Mouse (Mus musculus) forebrain, postnatal 0 days (tissue): ENCODE measurements around the gene Psmd13. TPM values are rescaled to one million over a fixed set of nuclear protein-coding genes. Genes with fewer than 3 reads are reported as not detected.

Experiments
- ATAC-seq: fragments of 200-750 bp; cut with Nextera tagmentation; 2 replicates; pipeline ENCODE4 v1.8.0; 2017; ENCODE audit warnings: mild to moderate bottlenecking, moderate library complexity
- DNase-seq: peaks from one replicate; pipeline ENCODE4 v3.0.0-alpha.2; 2015
- H3K27ac ChIP-seq: fragments of 300-500 bp; sonication (generic); 2 replicates; pipeline ENCODE4 v1.5.1; 2014; ENCODE audit warnings: low read depth, mild to moderate bottlenecking, antibody characterized with exemption, low read length, moderate library complexity, mixed read lengths
- H3K27me3 ChIP-seq: fragments of 300-500 bp; sonication (generic); 2 replicates; pipeline ENCODE4 v1.6.1; 2014; ENCODE audit warnings: mild to moderate bottlenecking, low read length, mixed read lengths; ENCODE audit not compliant: insufficient read depth
- H3K36me3 ChIP-seq: fragments of 300-500 bp; sonication (generic); 2 replicates; pipeline ENCODE4 v1.6.1; 2014; ENCODE audit warnings: mild to moderate bottlenecking, moderate library complexity; ENCODE audit not compliant: insufficient read depth
- H3K4me1 ChIP-seq: fragments of 300-500 bp; sonication (generic); 2 replicates; pipeline ENCODE4 v1.6.1; 2014; ENCODE audit warnings: antibody characterized with exemption; ENCODE audit not compliant: insufficient read depth
- H3K4me2 ChIP-seq: fragments of 300-500 bp; sonication (generic); 2 replicates; pipeline ENCODE4 v1.6.1; 2014; ENCODE audit warnings: low read depth, mild to moderate bottlenecking, moderate library complexity
- H3K4me3 ChIP-seq: fragments of 300-500 bp; sonication (generic); 2 replicates; pipeline ENCODE4 v1.5.1; 2014; ENCODE audit warnings: low read depth, low read length, mixed read lengths
- H3K9ac ChIP-seq: fragments of 300-500 bp; sonication (generic); 2 replicates; pipeline ENCODE4 v1.6.1; 2014; ENCODE audit warnings: mild to moderate bottlenecking
- H3K9me3 ChIP-seq: fragments of 300-500 bp; sonication (generic); 2 replicates; pipeline ENCODE4 v1.6.1; 2016; ENCODE audit warnings: low read length
- CTCF ChIP-seq: sonication (generic); IDR thresholded peaks from 2 replicates; pipeline ENCODE4 v1.5.1; 2016; ENCODE audit warnings: antibody characterized with exemption, control low read depth, low read depth
- WGBS: fragments of 180-500 bp; shearing (Covaris S2); extraction: QIAGEN DNeasy Blood & Tissue Kit; methylation state at CpG from one replicate; pipeline ENCODE4 v1.1.7; 2014; 5-methylcytosine and 5-hydroxymethylcytosine counted together
- polyA plus RNA-seq: library from polyadenylated mRNA; unstranded; fragments of >200 nt; fragmentation: Nextera tagmentation; extraction: Ambion mirVana; gene quantifications from 2 replicates; pipeline ENCODE4 v1.2.1, GENCODE M21; 2015
- total RNA-seq: library from RNA; depleted of rRNA; stranded (reverse); fragments of >200 nt; gene quantifications from 2 replicates; pipeline ENCODE4 v1.2.3, GENCODE M21; 2014; rRNA removed

Gene Psmd13
- total and polyA plus RNA-seq, 2 experiments from 2014 or later = 164 to 274 TPM

GRCm38 (mm10) chr7:140943356-140943755, 61.6 kb downstream of the Psmd13 start:
- Histone ChIP-seq H3K4me2 (no peak overlapping the region), H3K27me3 (no peaks in the 10 kb centered on the region), H3K36me3 (no peaks in the 10 kb centered on the region), H3K4me3 (no peak overlapping the region), H3K27ac (no peak overlapping the region), H3K9me3 (no peaks in the 10 kb centered on the region), H3K9ac (no peak overlapping the region), H3K4me1 (no peaks in the 10 kb centered on the region; the same call in 1 of the 2 replicates)
- no peak for ATAC-seq
- no peak for DNase-seq
- TF ChIP-seq CTCF = no peak
- 94% methylated on average over 4 of the region's 4 CpGs for WGBS

DNA sequence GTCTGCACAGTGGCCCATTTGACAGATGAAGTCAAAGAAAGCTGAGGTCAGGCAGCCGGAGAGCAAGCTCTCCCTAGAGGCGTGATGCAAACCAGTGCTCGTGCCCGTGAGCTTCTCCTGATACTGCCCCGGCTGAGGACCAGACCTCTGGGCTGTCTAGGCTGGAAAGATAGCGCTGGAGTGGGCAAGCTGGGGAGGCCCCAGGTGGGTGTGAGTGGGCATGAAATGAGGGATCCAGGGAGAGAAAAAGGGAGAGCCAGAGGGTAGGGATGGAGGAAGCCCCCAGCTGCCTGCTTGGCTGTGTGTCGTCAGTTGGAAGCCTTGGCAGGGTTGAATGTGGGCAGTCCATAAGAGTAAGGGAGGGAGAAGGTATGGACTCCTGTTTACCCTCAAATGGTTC, 62.5 kb downstream of the Psmd13 start:
- no peak overlapping the region for H3K4me2 ChIP-seq
- no peak overlapping the region for H3K27ac ChIP-seq
- no peak for DNase-seq
- H3K9ac ChIP-seq = no peak overlapping the region
- no peak overlapping the region for H3K4me3 ChIP-seq
- no peaks in the 10 kb centered on the region for H3K36me3 ChIP-seq
- no peak for TF ChIP-seq CTCF
- 94% methylated on average over 7 of the region's 7 CpGs for WGBS
- no peaks in the 10 kb centered on the region; the same call in 1 of the 2 replicates for H3K4me1 ChIP-seq
- no peak for ATAC-seq
- no peaks in the 10 kb centered on the region for H3K9me3 ChIP-seq
- H3K27me3 ChIP-seq = no peaks in the 10 kb centered on the region

DNA sequence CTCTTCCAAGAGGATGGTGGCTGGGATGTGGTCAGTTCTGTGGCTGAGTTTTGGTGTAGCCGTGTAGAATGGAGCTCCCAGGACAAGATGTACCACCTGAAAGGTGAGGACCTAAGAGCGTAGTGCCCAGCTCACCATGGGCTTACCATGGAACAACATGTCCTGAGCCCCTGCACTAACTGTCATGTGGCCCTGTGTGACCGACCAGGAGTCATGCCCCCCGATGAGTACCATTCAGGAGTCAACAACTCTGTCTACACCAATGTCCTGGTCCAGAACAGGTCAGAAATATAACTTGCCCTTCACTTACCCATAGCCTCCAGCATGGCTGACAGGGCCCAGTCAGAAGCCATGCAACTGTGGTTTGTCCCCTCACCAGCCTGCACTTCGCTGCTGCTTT, 63.5 kb downstream of the Psmd13 start:
- H3K27ac ChIP-seq = no peak overlapping the region
- no peaks in the 10 kb centered on the region for H3K9me3 ChIP-seq
- no peak for TF ChIP-seq CTCF
- DNase-seq = no peak
- ATAC-seq = no peak
- H3K4me1 ChIP-seq = no peaks in the 10 kb centered on the region; the same call in 1 of the 2 replicates
- H3K27me3 ChIP-seq = no peaks in the 10 kb centered on the region
- H3K4me3 ChIP-seq = no peak overlapping the region
- H3K36me3 ChIP-seq = no peaks in the 10 kb centered on the region
- 91% methylated on average over 5 of the region's 5 CpGs for WGBS
- H3K9ac ChIP-seq = no peak overlapping the region
- no peak overlapping the region for H3K4me2 ChIP-seq

DNA sequence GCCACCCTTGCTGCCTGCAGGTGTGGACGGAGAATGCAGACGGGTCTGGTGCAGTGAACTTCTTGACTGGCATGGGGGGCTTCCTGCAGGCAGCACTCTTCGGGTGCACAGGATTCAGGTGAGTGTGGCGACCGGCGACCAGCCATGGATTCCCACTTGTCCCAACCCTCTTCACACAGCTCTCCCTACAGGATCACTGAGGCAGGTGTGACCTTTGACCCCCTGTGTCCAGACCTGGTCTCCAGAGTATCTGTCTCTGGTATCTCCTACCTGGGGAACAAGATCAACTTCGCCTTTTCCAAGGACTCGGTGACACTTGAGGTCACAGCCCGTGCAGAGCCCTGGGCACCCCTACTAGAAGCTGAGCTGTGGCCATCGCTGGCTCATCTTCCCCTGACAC, 64.5 kb downstream of the Psmd13 start:
- no peak for ATAC-seq
- H3K27me3 ChIP-seq = no peaks in the 10 kb centered on the region
- no peak overlapping the region for H3K9ac ChIP-seq

DNA sequence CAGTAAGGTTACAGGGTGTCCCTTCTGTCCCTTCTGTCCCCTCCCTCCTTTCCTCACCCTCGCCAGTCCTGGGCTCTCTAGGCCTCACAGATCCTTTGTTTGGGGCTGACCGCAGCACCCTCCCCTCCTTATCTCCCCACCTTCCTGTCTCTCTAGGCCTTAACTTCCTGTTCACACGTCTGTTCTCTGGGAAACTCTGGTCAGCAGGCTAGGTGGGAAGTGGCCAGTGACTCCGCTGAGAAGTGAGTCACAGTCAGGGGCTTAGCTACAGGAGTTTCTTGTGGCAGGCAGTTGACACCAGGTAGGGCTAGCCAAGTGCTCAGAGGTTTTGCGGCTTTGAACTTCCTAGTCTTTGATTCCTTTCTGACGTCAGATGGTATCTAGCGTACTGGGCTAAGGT, 65.2 kb downstream of the Psmd13 start:
- no peaks in the 10 kb centered on the region for H3K27me3 ChIP-seq
- no peak overlapping the region for H3K4me2 ChIP-seq
- 74% methylated on average over 7 of the region's 7 CpGs for WGBS
- no peak for TF ChIP-seq CTCF
- H3K9ac ChIP-seq = no peak overlapping the region
- no peak overlapping the region for H3K4me3 ChIP-seq
- H3K36me3 ChIP-seq = no peaks in the 10 kb centered on the region
- no peaks in the 10 kb centered on the region for H3K9me3 ChIP-seq
- H3K4me1 ChIP-seq = no peaks in the 10 kb centered on the region
- no peak overlapping the region for H3K27ac ChIP-seq
- ATAC-seq (no peak), DNase-seq (no peak)

More for the DNA sequence above, 64.5 kb downstream of the Psmd13 start:
- 96% methylated on average over 10 of the region's 10 CpGs for WGBS
- H3K4me2 ChIP-seq = no peak overlapping the region
- H3K4me1 ChIP-seq = no peaks in the 10 kb centered on the region
- no peak for TF ChIP-seq CTCF
- H3K4me3 ChIP-seq = no peak overlapping the region
- no peaks in the 10 kb centered on the region for H3K9me3 ChIP-seq
- no peak overlapping the region for H3K27ac ChIP-seq
- H3K36me3 ChIP-seq = no peaks in the 10 kb centered on the region
- no peak for DNase-seq

DNA sequence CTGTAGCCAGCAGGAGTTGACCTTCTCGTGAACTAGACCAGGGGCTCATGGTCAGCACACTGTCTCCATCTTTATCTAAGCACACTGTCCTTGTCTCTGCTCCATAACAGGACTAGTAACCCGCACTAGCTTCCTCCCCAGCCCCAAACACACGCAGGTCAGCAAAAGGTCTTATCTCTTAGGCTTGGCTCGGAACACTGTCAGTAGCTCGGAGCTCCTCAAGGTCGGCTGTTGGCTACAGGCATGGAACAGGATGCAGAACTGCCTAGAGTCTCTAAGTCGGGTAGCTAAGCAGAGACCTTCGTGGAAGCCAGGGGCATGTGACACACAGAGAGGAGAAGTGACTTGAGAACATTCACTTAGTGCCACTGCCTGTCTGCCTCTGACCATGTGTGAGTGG, 66.4 kb downstream of the Psmd13 start:
- DNase-seq (no peak), ATAC-seq (no peak)
- Histone ChIP-seq H3K27me3 (no peaks in the 10 kb centered on the region), H3K4me2 (no peak overlapping the region), H3K27ac (no peak overlapping the region), H3K36me3 (no peaks in the 10 kb centered on the region), H3K4me1 (no peaks in the 10 kb centered on the region), H3K9ac (no peak overlapping the region), H3K9me3 (no peaks in the 10 kb centered on the region), H3K4me3 (no peak overlapping the region)
- WGBS = 90% methylated on average over 8 of the region's 8 CpGs
- no peak for TF ChIP-seq CTCF

Other genes starting within 250 kb of the Psmd13 start
- gene Olfr53, start 235.5 kb upstream of the Psmd13 start, total RNA-seq = not detected in 2 replicates
- not detected in 2 replicates for gene Olfr53, start 235.5 kb upstream of the Psmd13 start, polyA plus RNA-seq
- under 0.01 TPM in 2 replicates for gene Olfr539, start 222.0 kb upstream of the Psmd13 start, total RNA-seq
- gene Olfr539, start 222.0 kb upstream of the Psmd13 start, polyA plus RNA-seq = 0.05 TPM in 1 of 2 replicates, not detected in the other
- gene Olfr45, start 200.0 kb upstream of the Psmd13 start, total RNA-seq = not detected in 2 replicates
- gene Olfr45, start 200.0 kb upstream of the Psmd13 start, polyA plus RNA-seq = not detected in 2 replicates
- gene Olfr541, start 184.7 kb upstream of the Psmd13 start, total RNA-seq = not detected in 2 replicates
- not detected in 2 replicates for gene Olfr541, start 184.7 kb upstream of the Psmd13 start, polyA plus RNA-seq
- not detected in 2 replicates for gene Cyp2e1, start 118.2 kb upstream of the Psmd13 start, total RNA-seq
- not detected in 2 replicates for gene Cyp2e1, start 118.2 kb upstream of the Psmd13 start, polyA plus RNA-seq
- not detected in 2 replicates for gene Syce1, start 94.1 kb upstream of the Psmd13 start, total RNA-seq
- 0.30 TPM in 1 of 2 replicates, not detected in the other for gene Syce1, start 94.1 kb upstream of the Psmd13 start, polyA plus RNA-seq
- 19.8 and 32.1 TPM in 2 replicates for gene Zfp941, start 59.8 kb upstream of the Psmd13 start, total RNA-seq
- gene Zfp941, start 59.8 kb upstream of the Psmd13 start, polyA plus RNA-seq = 8.3 and 15.6 TPM in 2 replicates
- gene Urah, start 47.0 kb upstream of the Psmd13 start, total RNA-seq = not detected in 2 replicates
- 0.48 and 0.64 TPM in 2 replicates for gene Urah, start 47.0 kb upstream of the Psmd13 start, polyA plus RNA-seq
- gene Scgb1c1, start 36.4 kb upstream of the Psmd13 start, total RNA-seq = not detected in 2 replicates
- gene Scgb1c1, start 36.4 kb upstream of the Psmd13 start, polyA plus RNA-seq = 0.48 TPM in 1 of 2 replicates, not detected in the other
- not detected in 2 replicates for gene Odf3, start 34.2 kb upstream of the Psmd13 start, total RNA-seq
- gene Odf3, start 34.2 kb upstream of the Psmd13 start, polyA plus RNA-seq = 0.10 and 0.13 TPM in 2 replicates
- gene Gm45785, start 25.6 kb upstream of the Psmd13 start, total RNA-seq = 2.0 and 4.2 TPM in 2 replicates
- gene Gm45785, start 25.6 kb upstream of the Psmd13 start, polyA plus RNA-seq = not detected in 2 replicates
- gene Ric8a, start 25.0 kb upstream of the Psmd13 start, total RNA-seq = 98.8 and 123 TPM in 2 replicates
- gene Ric8a, start 25.0 kb upstream of the Psmd13 start, polyA plus RNA-seq = 79.5 and 91.8 TPM in 2 replicates
- gene Bet1l, start 24.4 kb upstream of the Psmd13 start, total RNA-seq = 30.8 and 34.5 TPM in 2 replicates
- gene Bet1l, start 24.4 kb upstream of the Psmd13 start, polyA plus RNA-seq = 48.8 and 58.0 TPM in 2 replicates
- 41.9 and 46.3 TPM in 2 replicates for gene Sirt3, start 341 bp downstream of the Psmd13 start, total RNA-seq
- gene Sirt3, start 341 bp downstream of the Psmd13 start, polyA plus RNA-seq = 44.2 and 48.3 TPM in 2 replicates
- gene Cox8b, start 18.5 kb downstream of the Psmd13 start, total RNA-seq = not detected in 2 replicates
- gene Cox8b, start 18.5 kb downstream of the Psmd13 start, polyA plus RNA-seq = not detected in 2 replicates
- gene Nlrp6, start 38.9 kb downstream of the Psmd13 start, total RNA-seq = 0.85 and 1.00 TPM in 2 replicates
- 0.98 and 1.3 TPM in 2 replicates for gene Nlrp6, start 38.9 kb downstream of the Psmd13 start, polyA plus RNA-seq
- gene Pgghg, start 59.4 kb downstream of the Psmd13 start, total RNA-seq = 7.2 and 8.5 TPM in 2 replicates
- 4.7 and 5.3 TPM in 2 replicates for gene Pgghg, start 59.4 kb downstream of the Psmd13 start, polyA plus RNA-seq
- gene Ifitm5, start 68.3 kb downstream of the Psmd13 start, total RNA-seq = 0.86 TPM in 1 of 2 replicates, not detected in the other
- gene Ifitm5, start 68.3 kb downstream of the Psmd13 start, polyA plus RNA-seq = 0.28 and 0.45 TPM in 2 replicates
- not detected in 2 replicates for gene Gm45717, start 74.0 kb downstream of the Psmd13 start, total RNA-seq
- gene Gm45717, start 74.0 kb downstream of the Psmd13 start, polyA plus RNA-seq = not detected in 2 replicates
- gene Ifitm2, start 74.0 kb downstream of the Psmd13 start, total RNA-seq = 45.2 and 55.6 TPM in 2 replicates
- 240 and 270 TPM in 2 replicates for gene Ifitm2, start 74.0 kb downstream of the Psmd13 start, polyA plus RNA-seq
- gene Ifitm1, start 85.3 kb downstream of the Psmd13 start, total RNA-seq = 10.5 and 12.7 TPM in 2 replicates
- 14.5 and 19.4 TPM in 2 replicates for gene Ifitm1, start 85.3 kb downstream of the Psmd13 start, polyA plus RNA-seq
- 12.2 and 35.9 TPM in 2 replicates for gene Ifitm3, start 128.8 kb downstream of the Psmd13 start, total RNA-seq
- gene Ifitm3, start 128.8 kb downstream of the Psmd13 start, polyA plus RNA-seq = 78.8 and 81.3 TPM in 2 replicates
- gene Ifitm6, start 136.0 kb downstream of the Psmd13 start, total RNA-seq = 2.0 TPM in 1 of 2 replicates, not detected in the other
- 0.34 and 0.38 TPM in 2 replicates for gene Ifitm6, start 136.0 kb downstream of the Psmd13 start, polyA plus RNA-seq
- gene Gm17387, start 147.2 kb downstream of the Psmd13 start, total RNA-seq = not detected in 2 replicates
- not detected in 2 replicates for gene Gm17387, start 147.2 kb downstream of the Psmd13 start, polyA plus RNA-seq
- gene B4galnt4, start 179.1 kb downstream of the Psmd13 start, total RNA-seq = 126 and 163 TPM in 2 replicates
- gene B4galnt4, start 179.1 kb downstream of the Psmd13 start, polyA plus RNA-seq = 42.3 and 47.4 TPM in 2 replicates
- not detected in 2 replicates for gene Pkp3, start 196.2 kb downstream of the Psmd13 start, total RNA-seq
- 0.08 TPM in 1 of 2 replicates, not detected in the other for gene Pkp3, start 196.2 kb downstream of the Psmd13 start, polyA plus RNA-seq
- 2.9 TPM in 2 replicates for gene Sigirr, start 218.6 kb downstream of the Psmd13 start, total RNA-seq
- 2.4 and 2.7 TPM in 2 replicates for gene Sigirr, start 218.6 kb downstream of the Psmd13 start, polyA plus RNA-seq
- gene Ano9, start 235.8 kb downstream of the Psmd13 start, total RNA-seq = 0.08 and 0.43 TPM in 2 replicates
- 0.05 and 0.20 TPM in 2 replicates for gene Ano9, start 235.8 kb downstream of the Psmd13 start, polyA plus RNA-seq
- gene Ptdss2, start 240.4 kb downstream of the Psmd13 start, total RNA-seq = 24.5 and 24.9 TPM in 2 replicates
- 70.5 and 78.3 TPM in 2 replicates for gene Ptdss2, start 240.4 kb downstream of the Psmd13 start, polyA plus RNA-seq